Mouse (Mus musculus) midbrain, embryonic 16.5 days (tissue): ENCODE data around the gene Tbx10. TPM values are rescaled to one million over a fixed set of nuclear protein-coding genes. Genes with fewer than 3 reads are reported as not detected.
A peak's percentile ranks its signal among the peaks of the same experiment; 100 is the strongest.

Experiments
- ATAC-seq: fragments of 200-750 bp; cut with Nextera tagmentation; 2 replicates; pipeline ENCODE4 v1.8.0; 2017; ENCODE audit warnings: moderate TSS enrichment
- H3K27ac ChIP-seq: fragments of 300-500 bp; sonication (generic); 2 replicates; pipeline ENCODE4 v1.5.1; 2014; ENCODE audit warnings: mild to moderate bottlenecking, low read length, mixed read lengths
- H3K27me3 ChIP-seq: fragments of 300-500 bp; sonication (generic); 2 replicates; pipeline ENCODE4 v1.6.1; 2014; ENCODE audit warnings: low read depth, low read length, mixed read lengths; ENCODE audit not compliant: control insufficient read depth, insufficient read depth
- H3K36me3 ChIP-seq: fragments of 300-500 bp; sonication (generic); 2 replicates; pipeline ENCODE4 v1.6.1; 2014; ENCODE audit warnings: mild to moderate bottlenecking, low read length, moderate library complexity, mixed read lengths; ENCODE audit not compliant: control insufficient read depth, insufficient read depth
- H3K4me1 ChIP-seq: fragments of 300-500 bp; sonication (generic); 2 replicates; pipeline ENCODE4 v1.6.1; 2014; ENCODE audit warnings: mild to moderate bottlenecking, low read length, mixed read lengths; ENCODE audit not compliant: control insufficient read depth, insufficient read depth
- H3K4me2 ChIP-seq: fragments of 300-500 bp; sonication (generic); 2 replicates; pipeline ENCODE4 v1.6.1; 2014; ENCODE audit warnings: mild to moderate bottlenecking, low read length, mixed read lengths
- H3K4me3 ChIP-seq: fragments of 300-500 bp; sonication (generic); 2 replicates; pipeline ENCODE4 v1.5.1; 2014; ENCODE audit warnings: low read depth, mild to moderate bottlenecking, low read length, moderate library complexity, mixed read lengths
- H3K9ac ChIP-seq: fragments of 300-500 bp; sonication (generic); 2 replicates; pipeline ENCODE4 v1.6.1; 2014; ENCODE audit warnings: low read depth, low read length, mixed read lengths
- H3K9me3 ChIP-seq: fragments of 300-500 bp; sonication (generic); replicated peaks from 2 replicates; pipeline ENCODE4 v1.6.1; 2014; ENCODE audit warnings: mild to moderate bottlenecking, low read length, mixed read lengths; ENCODE audit not compliant: control insufficient read depth, poor library complexity, severe bottlenecking
- WGBS: fragments of 180-500 bp; shearing (Covaris S2); extraction: QIAGEN DNeasy Blood & Tissue Kit; methylation state at CpG from one replicate; pipeline ENCODE4 v1.1.7; 2014; 5-methylcytosine and 5-hydroxymethylcytosine counted together
- polyA plus RNA-seq: library from polyadenylated mRNA; unstranded; fragments of >200 nt; fragmentation: Nextera tagmentation; extraction: Ambion mirVana; gene quantifications from 2 replicates; pipeline ENCODE4 v1.2.1, GENCODE M21; 2015

Gene Tbx10
- polyA plus RNA-seq, 1 experiment from 2014 or later = not detected

DNA sequence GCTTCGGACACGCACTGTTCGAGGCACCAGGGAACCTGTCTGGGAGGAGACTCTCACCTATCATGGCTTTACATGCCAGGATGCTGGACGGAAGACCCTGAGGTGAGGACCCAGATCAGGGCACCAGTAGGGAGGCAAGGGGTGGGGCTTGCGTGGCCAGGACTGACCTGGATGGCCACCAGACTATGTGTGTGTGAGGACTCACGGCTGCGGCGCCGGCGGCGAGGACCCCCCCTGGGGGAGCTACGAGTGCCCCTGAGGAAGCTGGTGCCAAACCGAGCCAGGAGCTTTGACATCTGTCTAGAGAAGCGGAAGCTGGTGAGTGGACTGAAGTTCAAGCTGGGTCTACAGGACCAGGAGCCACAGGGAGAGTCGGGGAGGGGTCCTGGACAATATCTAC lies 11.8 kb downstream of the Tbx10 start:
- H3K4me1 ChIP-seq = peaks cover 16% of the 10 kb centered on the region
- no peaks in the 10 kb centered on the region for H3K27me3 ChIP-seq
- no peak overlapping the region for H3K9ac ChIP-seq
- no peak overlapping the region for H3K27ac ChIP-seq
- no peak for ATAC-seq
- H3K9me3 ChIP-seq = no peaks in the 10 kb centered on the region
- no peak overlapping the region for H3K4me2 ChIP-seq
- peaks cover 27% of the 10 kb centered on the region for H3K36me3 ChIP-seq
- H3K4me3 ChIP-seq = no peak overlapping the region
- WGBS = 87% methylated on average over 15 of the region's 15 CpGs

DNA sequence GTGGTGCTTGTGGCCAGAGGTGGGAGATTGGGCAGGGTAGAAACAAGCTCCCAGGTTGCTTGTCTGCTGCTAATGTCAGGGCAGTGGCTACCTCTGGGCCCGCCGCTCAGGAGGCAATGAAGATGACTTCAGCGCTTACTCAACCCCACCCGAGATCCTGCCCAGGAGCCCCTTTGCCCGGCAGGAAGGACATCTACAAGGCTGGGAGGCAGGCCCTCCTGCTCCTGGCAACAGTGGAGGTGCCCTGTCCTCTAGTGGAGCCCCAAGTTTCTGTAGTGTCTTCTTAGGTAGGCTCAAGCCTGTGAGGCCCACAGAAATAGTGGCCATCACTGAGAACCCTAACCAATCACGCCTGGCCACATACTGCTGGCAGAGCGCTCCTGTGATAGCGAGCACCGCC lies 12.5 kb downstream of the Tbx10 start:
- 92% methylated on average over 9 of the region's 9 CpGs for WGBS
- no peaks in the 10 kb centered on the region for H3K9me3 ChIP-seq
- no peak overlapping the region for H3K27ac ChIP-seq
- H3K9ac ChIP-seq = no peak overlapping the region
- no peak overlapping the region for H3K4me3 ChIP-seq
- peaks cover 12% of the 10 kb centered on the region for H3K4me1 ChIP-seq
- no peak for ATAC-seq
- H3K36me3 ChIP-seq = peaks cover 28% of the 10 kb centered on the region
- H3K27me3 ChIP-seq = no peaks in the 10 kb centered on the region
- H3K4me2 ChIP-seq = no peak overlapping the region

GRCm38 (mm10) chr19:4005971-4006370 lies 13.4 kb downstream of the Tbx10 start:
- Histone ChIP-seq H3K36me3 (peaks cover 28% of the 10 kb centered on the region), H3K9me3 (no peaks in the 10 kb centered on the region), H3K4me1 (peaks cover 14% of the 10 kb centered on the region), H3K27ac (no peak overlapping the region), H3K4me3 (no peak overlapping the region), H3K9ac (no peak overlapping the region), H3K4me2 (no peak overlapping the region), H3K27me3 (no peaks in the 10 kb centered on the region)
- 95% methylated on average over 8 of the region's 8 CpGs for WGBS
- no peak for ATAC-seq

DNA sequence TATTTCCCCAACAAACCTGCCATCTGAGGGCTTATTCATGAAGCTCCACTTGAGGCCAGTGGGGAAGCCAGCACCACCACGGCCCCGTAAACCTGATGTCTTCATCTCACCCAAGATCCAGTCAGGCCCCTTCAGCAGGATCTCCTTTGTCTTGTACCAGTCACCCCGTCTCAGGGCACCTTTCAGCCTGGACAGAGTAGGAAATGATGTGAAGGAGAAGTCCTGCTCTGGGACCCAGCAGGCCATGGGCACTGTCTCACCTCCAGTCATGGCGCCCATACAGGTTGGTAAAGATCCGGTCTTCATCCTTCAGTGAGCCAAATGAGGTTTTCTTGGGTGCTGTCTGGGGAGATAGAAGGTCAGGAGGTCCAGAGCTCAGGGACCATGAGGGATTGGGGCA lies 18.5 kb downstream of the Tbx10 start:
- H3K27ac ChIP-seq = no peak overlapping the region
- H3K36me3 ChIP-seq = peaks cover 24% of the 10 kb centered on the region
- no peak overlapping the region for H3K9ac ChIP-seq
- ATAC-seq = no peak
- H3K4me3 ChIP-seq = no peak overlapping the region
- no peaks in the 10 kb centered on the region for H3K9me3 ChIP-seq
- no peaks in the 10 kb centered on the region for H3K27me3 ChIP-seq
- 91% methylated on average over 5 of the region's 5 CpGs for WGBS
- H3K4me2 ChIP-seq = no peak overlapping the region
- H3K4me1 ChIP-seq = peaks cover 17% of the 10 kb centered on the region

- H3K4me3 ChIP-seq = peak within 1 kb of the TSS; percentile 85
- ATAC-seq = peak; percentile 99
- H3K4me1 ChIP-seq = peaks cover 17% of the 10 kb centered on the region
- no peaks in the 10 kb centered on the region for H3K9me3 ChIP-seq
- H3K9ac ChIP-seq = peak within 1 kb of the TSS; percentile 86
- H3K4me2 ChIP-seq = peak within 1 kb of the TSS; percentile 68
- WGBS = under 1% methylated on average over 45 of the region's 45 CpGs
- H3K27me3 ChIP-seq = no peaks in the 10 kb centered on the region
- peak within 1 kb of the TSS; percentile 81 for H3K27ac ChIP-seq
- H3K36me3 ChIP-seq = peaks cover 18% of the 10 kb centered on the region
Measured at GRCm38 (mm10) chr19:4012432-4013022, 20.0 kb downstream of the Tbx10 start, which contains the start of gene Ndufv1. TSS of gene Ndufv1 (minus strand) at chr19:4012806.

- peak; percentile 49 for ATAC-seq
- H3K4me2 ChIP-seq = peak overlapping the region; percentile 55
- H3K4me3 ChIP-seq = peak overlapping the region; percentile 85
- no peaks in the 10 kb centered on the region for H3K9me3 ChIP-seq
- no peaks in the 10 kb centered on the region for H3K27me3 ChIP-seq
- H3K27ac ChIP-seq = no peak overlapping the region
- 0 out of 2 replicates have a peak overlapping the region, but pooled peaks have one; percentile 38 for H3K9ac ChIP-seq
- WGBS = 26% methylated on average over 9 of the region's 9 CpGs
- H3K36me3 ChIP-seq = peaks cover 13% of the 10 kb centered on the region
- peaks cover 17% of the 10 kb centered on the region for H3K4me1 ChIP-seq
Measured at GRCm38 (mm10) chr19:4013066-4013465, 20.5 kb downstream of the Tbx10 start.

DNA sequence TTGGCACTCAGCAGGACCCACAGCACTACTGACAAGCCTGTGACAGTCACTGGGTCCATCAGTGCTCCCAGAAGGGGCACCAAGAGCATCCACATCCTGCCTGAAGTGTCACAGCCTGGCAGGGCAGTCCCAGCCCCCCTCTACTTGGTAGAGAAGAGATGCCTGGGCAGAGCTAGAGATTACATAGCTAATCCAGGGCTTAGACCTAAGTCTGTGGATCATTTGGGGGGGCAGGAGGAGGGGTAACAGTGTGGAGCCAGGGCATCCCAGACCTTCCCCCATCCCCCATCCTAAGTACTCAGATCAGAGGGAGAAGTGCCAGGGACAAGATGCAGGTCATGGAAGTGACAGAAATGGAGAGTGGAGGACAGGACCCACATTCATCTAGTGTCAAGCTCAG lies 22.2 kb downstream of the Tbx10 start:
- Histone ChIP-seq H3K9ac (peak overlapping the region; percentile 26; the same call in 1 of the 2 replicates), H3K27ac (no peak overlapping the region), H3K4me2 (no peak overlapping the region), H3K27me3 (no peaks in the 10 kb centered on the region), H3K9me3 (no peaks in the 10 kb centered on the region), H3K36me3 (no peaks in the 10 kb centered on the region), H3K4me1 (peaks cover 17% of the 10 kb centered on the region), H3K4me3 (no peak overlapping the region)
- ATAC-seq = no peak

- ATAC-seq = no peak
- Histone ChIP-seq H3K27ac (no peak overlapping the region), H3K9ac (no peak overlapping the region), H3K9me3 (no peaks in the 10 kb centered on the region), H3K27me3 (no peaks in the 10 kb centered on the region), H3K4me3 (no peak overlapping the region), H3K4me1 (peaks cover 15% of the 10 kb centered on the region), H3K36me3 (no peaks in the 10 kb centered on the region), H3K4me2 (no peak overlapping the region)
- WGBS = 56% methylated on average over 5 of the region's 5 CpGs
Measured at GRCm38 (mm10) chr19:4015635-4016034, 23.1 kb downstream of the Tbx10 start.

GRCm38 (mm10) chr19:4017921-4018587 lies 25.5 kb downstream of the Tbx10 start:
- Histone ChIP-seq H3K9ac (no peak overlapping the region), H3K36me3 (no peaks in the 10 kb centered on the region), H3K27me3 (no peaks in the 10 kb centered on the region), H3K4me1 (peaks cover 2% of the 10 kb centered on the region), H3K4me2 (no peak overlapping the region), H3K27ac (no peak overlapping the region), H3K4me3 (no peak overlapping the region), H3K9me3 (no peaks in the 10 kb centered on the region)
- WGBS = 67% methylated on average over 10 of the region's 10 CpGs
- ATAC-seq = no peak
